Mouse (Mus musculus): Measurements from ENCODE around the gene Gga2.

The Gga2 gene

DNA sequence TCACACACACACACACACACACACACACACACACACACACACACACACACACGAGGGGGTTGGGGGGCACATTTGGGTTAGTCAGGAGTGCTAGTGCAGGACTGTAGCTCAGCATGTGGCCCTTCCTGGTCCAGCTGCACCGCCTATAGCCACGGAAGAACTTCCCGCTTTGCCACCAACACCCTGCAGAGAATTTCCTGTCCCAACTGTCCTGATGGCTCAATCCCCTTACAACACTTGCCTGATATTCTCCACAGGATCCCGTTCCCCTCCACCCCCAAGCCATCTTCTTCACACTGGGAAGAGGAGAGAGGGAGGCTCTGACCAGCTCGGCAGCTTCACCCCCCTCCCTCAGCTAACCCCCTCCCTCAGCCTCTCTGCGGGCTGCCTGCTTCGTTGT, 20.6 kb downstream of the Gga2 start:
- DNase-seq, result peak; percentile 21 to 22

GRCm38 (mm10) chr7:121995961-121996360, 25.1 kb downstream of the Gga2 start:
- no peak for DNase-seq

- DNase-seq, result peak; percentile 96 to 98
These were observed 39.6 kb downstream of the Gga2 start, which contains the start of gene Cog7 for GRCm38 (mm10) chr7:121981307-121981871. Cog7 (minus strand) TSS chr7:121981711.

DNA sequence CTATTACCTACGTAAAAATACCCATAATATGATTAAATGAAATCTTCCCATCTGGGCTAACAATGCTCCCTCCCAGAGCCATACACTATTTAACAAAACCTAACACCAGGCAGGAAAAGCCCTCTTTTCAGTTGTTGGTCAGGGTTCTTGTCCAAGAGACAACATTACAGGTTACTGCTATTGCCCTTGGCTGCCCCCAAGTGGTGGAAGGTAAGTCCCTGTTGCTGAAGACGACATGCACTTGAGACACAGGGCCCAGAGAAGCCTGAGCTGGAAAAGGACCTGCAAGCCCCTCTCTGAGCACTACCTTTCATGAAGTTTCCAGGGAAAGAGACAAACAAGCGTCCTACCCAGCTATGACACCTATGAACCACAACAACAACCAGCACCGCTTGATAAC, 46.0 kb downstream of the Gga2 start:
- DNase-seq, result peak; percentile 74 to 88

DNA sequence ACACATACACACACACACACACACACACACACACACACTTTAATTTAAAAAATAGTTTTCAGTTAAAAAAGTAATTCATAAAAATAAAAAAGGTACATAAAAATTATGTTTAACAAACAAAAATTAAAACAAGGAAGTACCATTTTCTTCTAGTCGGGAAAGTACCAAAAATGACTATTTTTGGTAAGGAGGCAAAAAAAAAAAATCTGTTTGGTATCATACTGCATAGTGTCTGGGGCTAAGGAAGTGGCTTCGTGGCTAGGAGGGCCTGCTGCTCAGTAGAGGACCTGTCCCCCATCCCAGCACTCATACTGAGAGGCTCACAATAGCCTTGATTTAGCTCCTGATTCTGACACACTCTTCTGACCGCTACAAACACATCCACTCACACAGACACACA, 49.3 kb downstream of the Gga2 start:
- DNase-seq, result no peak

GRCm38 (mm10) chr7:121970250-121970649, 50.8 kb downstream of the Gga2 start:
- no peak for DNase-seq

DNA sequence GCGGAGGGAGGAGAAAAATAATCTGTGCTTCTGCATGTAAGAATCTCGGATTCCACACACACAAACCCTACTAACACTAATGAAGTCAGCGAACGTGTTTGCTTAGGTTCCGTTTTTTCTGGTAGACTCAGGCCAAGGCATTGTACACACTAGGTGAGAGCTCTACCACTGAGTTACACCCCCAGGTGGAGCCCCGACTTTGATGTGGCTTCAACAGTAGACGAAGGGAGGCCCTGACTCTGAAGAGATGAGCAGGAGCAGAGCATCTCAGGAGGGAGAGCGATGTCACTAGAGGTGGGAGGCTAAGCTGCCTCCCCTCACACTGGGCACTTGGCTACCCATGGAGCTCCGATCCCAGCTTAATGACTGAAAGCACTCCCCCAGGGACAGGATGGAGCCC, 52.2 kb downstream of the Gga2 start:
- DNase-seq, result no peak

DNA sequence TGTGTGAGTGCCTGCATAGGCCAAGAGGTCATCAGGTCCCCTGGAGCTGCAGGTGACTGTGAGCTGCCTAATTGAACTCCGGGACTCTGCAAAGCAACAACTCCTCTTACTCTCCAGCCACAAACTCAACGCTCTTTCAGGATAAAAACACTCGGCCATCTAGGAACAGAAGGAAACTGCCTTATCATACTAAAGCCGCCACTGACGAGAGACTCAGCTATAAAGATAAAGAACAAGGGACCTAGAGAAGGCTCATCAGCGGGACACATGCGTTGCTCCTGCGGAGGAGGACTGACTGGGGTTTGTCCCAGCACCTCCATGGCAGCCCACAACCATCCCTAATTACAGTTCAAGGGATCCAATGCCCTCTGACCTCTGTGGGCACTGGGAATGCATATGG, 52.8 kb downstream of the Gga2 start:
- no peak for DNase-seq

GRCm38 (mm10) chr7:121966169-121966568, 54.9 kb downstream of the Gga2 start:
- DNase-seq, result no peak

DNA sequence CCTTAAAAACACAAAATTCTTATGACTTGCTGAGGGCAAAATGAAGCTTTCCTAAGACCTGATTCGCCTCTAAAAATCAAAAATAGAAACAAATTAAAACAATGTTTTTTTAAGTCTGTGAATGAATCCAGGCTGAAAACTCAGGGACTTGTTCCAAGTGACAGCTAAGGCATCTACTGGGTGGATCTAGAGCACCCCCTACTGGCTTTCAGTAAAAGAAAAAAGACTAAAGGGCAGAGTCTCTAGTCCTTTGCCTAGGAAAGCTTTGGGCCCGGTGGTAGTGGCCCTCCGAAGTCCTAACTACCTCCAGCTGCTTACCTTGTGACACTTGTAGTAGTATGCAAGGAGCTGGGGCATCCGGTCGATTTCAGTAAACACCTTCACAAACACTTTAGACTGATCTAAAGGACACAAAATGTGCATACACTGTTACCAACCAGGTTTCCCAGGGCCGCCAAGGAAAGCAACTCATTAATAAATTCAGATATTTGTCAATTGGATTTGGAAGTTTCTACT, 57.1 kb downstream of the Gga2 start:
- DNase-seq, result peak; percentile 55 to 73

DNA sequence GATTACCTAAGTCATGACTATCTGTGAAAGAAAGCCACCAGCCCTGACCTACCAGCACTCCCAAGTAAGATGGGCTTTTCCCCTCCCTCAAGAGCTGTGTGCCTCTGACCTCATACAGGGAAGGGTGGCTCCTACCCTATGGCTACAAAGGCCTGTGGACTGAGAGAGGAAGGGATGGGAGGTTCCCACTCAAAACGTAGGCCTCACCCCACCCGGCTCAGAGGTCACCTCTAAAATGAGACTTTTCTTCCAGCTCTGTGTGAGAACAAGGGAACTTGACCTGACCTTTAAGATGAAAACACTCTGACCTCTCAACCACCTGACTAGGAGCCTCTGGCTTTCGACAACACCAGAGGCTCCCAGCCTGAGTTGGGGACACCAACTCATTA, 58.5 kb downstream of the Gga2 start:
- DNase-seq, result no peak

- DNase-seq, result no peak
These were observed 59.0 kb downstream of the Gga2 start for GRCm38 (mm10) chr7:121961913-121962570.

DNA sequence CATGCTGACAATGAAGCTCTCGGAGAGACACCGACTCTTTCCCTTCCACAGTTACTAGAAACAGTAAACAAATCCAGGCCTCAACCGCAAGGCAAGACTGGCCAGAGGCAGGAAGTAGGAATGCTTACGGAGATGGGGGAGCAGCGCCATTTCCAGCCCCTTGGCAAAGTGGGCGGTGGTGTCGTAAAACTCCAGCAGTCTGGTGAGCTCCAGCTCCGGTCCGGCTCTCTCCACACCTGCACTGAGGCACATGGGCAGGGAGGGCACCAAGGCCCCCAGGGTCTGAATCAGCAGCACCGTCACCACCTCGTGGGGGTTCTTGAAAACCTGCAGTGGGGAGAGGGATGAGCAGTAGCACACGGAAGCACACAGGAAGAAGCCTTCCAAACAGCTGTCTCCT, 65.2 kb downstream of the Gga2 start:
- no peak for DNase-seq

GRCm38 (mm10) chr7:121954891-121955669, 65.9 kb downstream of the Gga2 start:
- no peak for DNase-seq

GRCm38 (mm10) chr7:121947513-121947912, 73.5 kb downstream of the Gga2 start:
- DNase-seq, result no peak

- peak; percentile 62 to 73 for DNase-seq
These were observed 74.8 kb downstream of the Gga2 start for GRCm38 (mm10) chr7:121946196-121946595.

- no peak for DNase-seq
These were observed 78.7 kb downstream of the Gga2 start for GRCm38 (mm10) chr7:121942371-121942770.

DNA sequence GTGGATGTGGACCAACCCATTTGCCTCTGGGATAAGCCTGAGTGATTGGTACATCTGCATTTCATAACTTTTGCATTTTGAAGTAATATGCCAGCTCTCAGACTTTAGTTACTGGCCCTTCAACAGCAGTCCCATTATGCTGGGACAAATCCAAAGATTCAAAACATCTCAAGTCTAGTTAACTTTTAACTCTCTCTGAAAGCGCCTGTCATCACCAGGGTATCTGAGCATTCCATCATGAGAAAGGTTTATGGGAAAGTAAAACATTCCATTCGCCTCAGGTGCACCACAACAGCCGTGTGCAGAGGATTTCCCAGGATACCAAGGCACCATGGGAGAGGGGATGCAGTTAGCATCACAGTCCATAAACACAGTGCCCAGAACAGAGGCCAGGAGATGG, 79.4 kb downstream of the Gga2 start:
- DNase-seq, result no peak

DNA sequence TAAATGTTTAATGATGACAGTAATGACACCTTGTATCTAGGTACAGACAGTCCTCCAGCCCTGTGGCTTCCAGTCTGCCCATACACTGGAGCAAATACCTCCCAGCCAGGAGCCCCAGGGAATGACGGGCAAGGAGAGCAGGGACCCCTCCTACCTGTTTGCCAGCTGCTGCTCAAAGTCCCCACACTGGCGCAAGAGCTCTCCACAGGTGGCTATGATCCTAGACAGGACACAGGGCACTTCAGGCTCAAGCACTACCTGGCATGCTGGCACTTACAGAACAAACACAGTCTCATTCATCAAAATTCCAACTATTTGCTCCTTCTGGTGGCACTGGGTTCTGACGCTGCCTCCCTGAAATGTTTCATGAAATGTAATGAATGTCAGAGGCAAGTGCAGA, 80.0 kb downstream of the Gga2 start:
- peak in 1 of 2 experiments; percentile 23 for DNase-seq

- DNase-seq, result peak; percentile 89 to 90
These were observed 81.3 kb downstream of the Gga2 start for GRCm38 (mm10) chr7:121939729-121940128.

- peak in 1 of 2 experiments; percentile 44 for DNase-seq
These were observed 81.8 kb downstream of the Gga2 start for GRCm38 (mm10) chr7:121939244-121939643.

GRCm38 (mm10) chr7:121938124-121938891, 82.7 kb downstream of the Gga2 start:
- DNase-seq, result peak; percentile 40 to 53
